Mouse (Mus musculus): ENCODE measurements around the gene Mdga1.

- TF ChIP-seq POLR2AphosphoS5 (IDR thresholded peaks at IDR 0.05; ENCODE audit: insufficient replicate concordance, low read depth, low read length) (no peak), CTCF (IDR thresholded peaks at IDR 0.05; ENCODE audit: low read depth, low read length) (no peak), GATA1 (IDR thresholded peaks at IDR 0.05; ENCODE audit: borderline replicate concordance, low read length) (no peak), TAL1 (conservative IDR thresholded peaks at IDR 0.05; ENCODE audit: low read depth, low read length) (no peak), GATA2 (IDR thresholded peaks at IDR 0.05; ENCODE audit: borderline replicate concordance, low read depth, low read length) (no peak)
These were observed 79.3 kb downstream of the Mdga1 start for GRCm38 (mm10) chr17:29890451-29891110.
